Mouse (Mus musculus): ENCODE results near the gene Ilf3. TPM values are rescaled to one million over a fixed set of nuclear protein-coding genes. Genes with fewer than 3 reads are reported as not detected.

Gene Ilf3
- total RNA-seq, 2 experiments from 2014 or later, result 65.2 to 75.5 TPM

DNA sequence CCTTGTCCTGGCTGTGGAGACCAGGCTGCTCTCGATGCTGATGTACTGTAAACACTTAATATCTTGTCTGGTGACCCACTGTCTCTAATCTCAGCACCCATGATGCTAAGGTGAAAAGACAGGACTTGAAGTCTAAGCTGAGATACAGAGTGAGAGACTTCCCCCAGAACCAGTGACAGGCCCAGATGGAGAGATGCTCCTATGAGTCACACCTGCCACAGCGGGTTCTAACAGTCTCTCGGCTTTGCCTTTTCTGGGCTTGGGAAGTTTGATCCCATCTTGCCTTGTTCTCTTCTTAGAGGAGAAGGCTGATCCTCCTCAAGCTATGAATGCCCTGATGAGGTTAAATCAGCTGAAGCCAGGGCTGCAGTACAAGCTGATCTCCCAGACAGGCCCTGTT is 29.5 kb downstream of the Ilf3 start:
- DNase-seq (ENCODE audit: low spot score in 2 of 2), result no peak

DNA sequence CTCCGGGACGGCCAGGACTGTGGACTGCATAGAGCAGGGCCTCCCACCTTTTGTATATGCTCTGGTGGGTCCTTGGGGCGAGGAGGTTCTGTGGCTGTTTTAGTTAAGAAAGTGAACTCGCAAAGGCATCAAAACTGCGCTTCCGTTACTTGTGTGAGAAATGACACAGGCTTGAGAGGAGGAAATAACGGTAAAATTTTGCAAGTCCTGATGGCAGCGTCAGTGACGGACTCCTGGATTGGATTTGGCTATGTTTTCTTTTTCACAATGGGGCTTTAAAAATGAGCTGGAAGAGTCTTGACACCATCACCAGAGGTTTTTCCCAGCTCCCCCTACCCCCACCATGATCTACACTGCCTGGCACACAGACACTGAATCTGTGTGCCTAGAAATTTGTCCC is 33.4 kb downstream of the Ilf3 start:
- no peak for DNase-seq (ENCODE audit: low spot score in 2 of 2)

DNA sequence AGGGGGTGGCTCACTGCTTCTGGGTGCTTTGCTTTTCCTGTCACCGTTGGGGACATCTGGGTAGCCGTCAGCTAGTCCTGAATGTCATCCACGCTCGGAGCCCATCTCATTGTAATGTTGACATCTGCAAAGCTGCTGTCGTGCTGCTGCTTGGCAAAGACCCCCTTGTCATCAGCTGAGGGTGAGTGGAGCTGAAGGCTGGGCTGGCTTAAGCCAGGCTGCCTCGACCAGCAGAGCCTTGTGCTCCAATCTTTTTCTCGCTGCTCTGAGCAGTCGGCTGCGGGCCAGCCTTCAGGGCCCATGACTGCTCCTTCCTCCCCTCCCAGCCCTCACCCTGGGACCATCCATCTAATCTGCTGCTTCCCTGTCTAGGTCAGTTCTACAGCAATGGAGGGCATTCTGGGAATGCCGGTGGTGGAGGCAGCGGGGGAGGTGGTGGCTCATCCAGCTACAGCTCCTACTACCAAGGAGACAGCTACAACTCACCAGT is 35.1 kb downstream of the Ilf3 start:
- DNase-seq (ENCODE audit: low spot score in 2 of 2), result no peak

DNA sequence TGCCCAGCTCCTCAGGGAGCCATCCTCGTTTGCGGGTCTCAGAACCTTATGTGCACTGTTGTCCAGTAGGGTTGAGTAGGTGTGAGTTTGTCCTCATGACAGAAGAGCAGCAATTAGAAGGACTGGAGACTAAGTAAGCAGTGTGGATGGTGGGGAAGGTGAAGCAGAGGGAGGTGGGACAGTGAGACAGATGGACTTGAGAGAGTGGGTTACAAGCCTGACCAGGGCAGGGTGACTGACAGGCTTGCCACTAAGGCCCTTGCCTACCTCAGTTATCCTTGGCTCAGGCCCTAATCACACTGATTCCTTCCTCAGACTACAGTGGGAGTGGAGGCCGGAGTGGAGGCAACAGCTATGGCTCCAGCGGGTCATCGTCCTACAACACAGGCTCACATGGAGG is 36.1 kb downstream of the Ilf3 start:
- no peak for DNase-seq (ENCODE audit: low spot score in 2 of 2)

DNA sequence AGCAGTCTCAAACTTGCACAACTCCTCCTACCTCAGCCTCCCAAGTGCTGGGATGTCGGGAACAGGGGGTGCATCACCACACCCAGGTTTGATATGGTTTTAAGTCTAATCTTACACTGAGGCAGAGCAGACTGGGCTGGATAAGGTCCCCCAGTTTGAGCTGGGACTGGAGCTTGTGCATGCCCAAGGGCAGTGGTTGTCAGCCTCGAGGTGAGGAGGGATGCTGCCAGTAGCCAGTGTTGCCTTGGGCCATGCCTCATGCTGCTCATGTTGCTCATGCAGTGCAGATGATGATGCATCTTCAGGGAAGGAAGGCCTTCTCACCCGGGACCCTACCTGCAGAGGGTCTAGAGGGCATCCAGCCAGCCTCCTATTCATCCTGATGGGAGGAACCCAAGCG is 37.9 kb downstream of the Ilf3 start:
- no peak for DNase-seq (ENCODE audit: low spot score in 2 of 2)

DNA sequence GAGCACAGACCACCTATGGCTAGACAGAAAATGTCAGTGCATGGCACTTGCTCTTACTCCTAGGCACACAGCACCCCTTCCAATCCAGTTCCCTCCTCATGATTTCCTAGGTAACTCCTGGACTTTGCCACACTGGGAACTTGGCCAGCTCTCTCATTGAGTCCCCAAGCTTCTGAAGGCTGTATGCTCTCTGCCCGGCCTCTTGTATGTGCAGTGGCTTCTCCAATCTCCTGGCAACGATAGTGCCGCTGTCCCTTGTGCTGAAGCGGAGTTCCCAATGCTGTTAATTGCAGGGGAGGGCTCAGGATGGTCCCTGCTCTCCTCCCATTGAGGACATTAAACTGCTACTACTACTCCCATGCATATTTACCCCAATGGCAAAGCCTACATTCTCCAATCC is 40.3 kb downstream of the Ilf3 start:
- no peak for DNase-seq (ENCODE audit: low spot score in 2 of 2)

DNA sequence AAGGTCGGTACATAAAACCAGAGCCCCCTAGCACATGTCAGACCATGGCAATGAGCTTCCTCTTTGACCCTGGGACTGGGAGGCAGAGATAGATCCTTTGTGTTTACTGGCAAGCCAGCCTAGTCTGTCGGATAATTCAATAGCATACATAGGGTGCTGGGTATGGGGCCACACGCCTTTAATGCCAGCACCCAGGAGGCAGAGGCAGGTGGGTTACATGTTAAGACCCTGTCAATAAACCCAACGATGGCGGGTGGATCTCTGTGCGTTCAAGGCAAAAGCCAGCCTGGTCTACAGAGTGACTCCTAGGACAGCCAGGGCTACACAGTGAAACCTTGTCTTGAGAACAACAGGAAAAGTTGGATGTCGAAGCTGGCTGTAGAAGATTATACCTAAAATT is 41.0 kb downstream of the Ilf3 start:
- DNase-seq (ENCODE audit: low spot score in 2 of 2), result no peak

DNA sequence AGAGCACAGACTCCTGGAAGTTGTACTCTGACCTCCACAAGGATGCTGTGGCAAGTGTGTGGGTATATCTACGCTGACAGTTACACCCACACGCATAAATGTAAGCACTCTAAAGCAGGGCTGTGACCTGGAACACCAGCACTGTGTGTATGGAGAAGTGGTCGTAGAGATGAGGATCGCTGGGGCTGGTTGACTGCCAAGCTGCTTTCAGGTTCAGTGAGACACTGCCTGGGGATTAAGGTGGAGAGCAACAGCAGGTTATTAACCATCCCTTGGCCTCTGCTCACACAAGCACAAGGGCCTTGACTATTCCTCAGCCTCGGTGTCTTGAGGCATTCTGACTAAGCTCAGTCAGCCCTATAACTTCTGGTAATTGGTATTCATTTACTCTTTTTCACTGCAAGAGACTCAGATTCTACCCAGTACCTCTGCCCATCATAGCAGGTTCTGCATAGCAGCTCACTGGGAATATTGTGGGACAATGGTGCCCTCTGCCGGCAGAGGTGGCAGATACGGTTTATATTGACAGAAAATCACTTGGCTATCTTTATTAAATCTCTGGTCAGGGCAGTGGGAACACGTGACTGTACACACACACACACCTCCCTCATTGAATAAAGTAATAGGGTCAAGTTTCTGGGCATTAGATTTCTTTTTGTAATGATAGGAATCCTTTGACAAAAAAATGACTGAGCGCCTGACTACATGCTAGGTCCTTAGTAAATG is 42.1 kb downstream of the Ilf3 start:
- DNase-seq (ENCODE audit: low spot score in 2 of 2), result peak; percentile 65 to 78

DNA sequence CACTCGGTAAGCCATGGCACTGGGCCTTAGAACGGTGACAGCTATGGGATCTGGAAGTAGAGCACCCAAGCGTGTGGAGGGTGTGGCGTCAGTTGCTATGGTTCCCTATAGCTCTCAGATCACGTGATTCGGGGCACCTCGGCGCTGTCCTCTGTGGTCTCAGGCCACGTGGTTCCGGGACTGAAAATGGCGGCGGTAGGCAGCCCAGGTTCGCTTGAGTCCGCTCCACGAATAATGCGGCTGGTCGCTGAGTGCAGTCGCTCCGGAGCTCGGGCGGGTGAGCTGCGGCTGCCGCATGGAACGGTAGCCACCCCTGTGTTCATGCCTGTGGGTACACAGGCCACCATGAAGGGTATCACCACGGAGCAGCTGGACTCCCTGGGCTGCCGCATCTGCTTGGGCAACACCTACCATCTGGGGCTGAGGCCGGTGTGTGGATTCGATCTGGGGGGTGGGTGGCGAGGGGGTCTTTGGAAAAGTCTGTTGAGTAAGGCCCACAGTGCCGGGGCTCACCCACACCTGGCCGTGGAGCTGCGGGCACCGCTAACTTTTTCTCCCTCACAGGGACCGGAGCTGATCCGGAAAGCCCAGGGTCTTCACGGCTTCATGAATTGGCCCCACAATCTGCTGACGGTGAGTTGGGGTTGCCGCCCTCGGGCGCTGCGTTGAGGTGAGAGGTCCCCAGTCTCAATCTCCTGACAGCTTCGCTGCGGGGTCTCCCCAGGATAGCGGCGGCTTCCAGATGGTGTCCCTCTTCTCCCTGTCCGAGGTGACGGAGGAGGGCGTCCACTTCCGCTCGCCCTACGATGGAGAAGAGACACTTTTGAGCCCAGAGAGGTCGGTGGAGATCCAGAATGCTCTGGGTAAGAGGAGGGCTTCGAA is 44.2 kb downstream of the Ilf3 start, which contains the start of gene Qtrt1:
Gene Qtrt1, plus strand, starts transcription at position 169 of the 882 bp plus-strand sequence.
- peak; percentile 57 to 78 for DNase-seq (ENCODE audit: low spot score in 2 of 2)

DNA sequence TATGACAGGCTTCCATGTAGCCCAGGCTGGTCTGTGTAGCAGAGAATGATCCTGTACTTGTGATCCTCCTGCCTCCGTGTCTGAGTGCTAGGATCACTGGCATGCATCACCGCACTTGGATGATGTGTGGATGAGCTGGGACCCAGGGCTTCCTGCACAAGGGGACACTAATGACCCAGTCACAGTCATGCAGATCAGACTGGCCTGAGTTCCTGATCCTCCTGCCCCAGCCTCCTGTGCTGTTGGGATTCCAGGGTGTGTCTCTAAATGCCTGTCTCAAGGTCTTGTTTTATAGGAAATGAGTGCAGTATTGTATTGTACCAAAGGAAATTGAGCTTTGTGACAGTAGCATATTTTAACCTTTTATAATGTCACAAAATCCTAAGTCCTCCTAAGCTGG is 50.2 kb downstream of the Ilf3 start:
- no peak for DNase-seq (ENCODE audit: low spot score in 2 of 2)

DNA sequence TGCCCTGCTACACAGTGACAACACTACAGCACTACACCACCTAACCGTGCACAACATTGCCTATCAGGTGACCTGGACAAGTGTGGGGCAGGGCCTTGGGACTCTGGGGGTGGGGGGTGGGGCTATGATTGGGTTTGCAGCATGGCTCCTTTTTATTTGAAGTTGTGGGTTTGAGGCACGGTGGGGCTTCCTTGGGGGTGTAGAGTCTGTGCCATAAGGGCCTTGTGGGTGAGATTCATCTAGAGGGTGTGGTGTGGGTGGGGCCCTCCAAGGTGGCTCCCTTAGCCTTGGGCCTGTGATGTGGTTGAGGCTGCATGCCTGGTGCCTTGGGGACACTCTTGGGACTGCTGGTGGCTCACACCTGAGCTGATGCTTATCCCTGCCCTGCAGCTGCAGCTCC is 52.0 kb downstream of the Ilf3 start:
- DNase-seq (ENCODE audit: low spot score in 2 of 2), result no peak

DNA sequence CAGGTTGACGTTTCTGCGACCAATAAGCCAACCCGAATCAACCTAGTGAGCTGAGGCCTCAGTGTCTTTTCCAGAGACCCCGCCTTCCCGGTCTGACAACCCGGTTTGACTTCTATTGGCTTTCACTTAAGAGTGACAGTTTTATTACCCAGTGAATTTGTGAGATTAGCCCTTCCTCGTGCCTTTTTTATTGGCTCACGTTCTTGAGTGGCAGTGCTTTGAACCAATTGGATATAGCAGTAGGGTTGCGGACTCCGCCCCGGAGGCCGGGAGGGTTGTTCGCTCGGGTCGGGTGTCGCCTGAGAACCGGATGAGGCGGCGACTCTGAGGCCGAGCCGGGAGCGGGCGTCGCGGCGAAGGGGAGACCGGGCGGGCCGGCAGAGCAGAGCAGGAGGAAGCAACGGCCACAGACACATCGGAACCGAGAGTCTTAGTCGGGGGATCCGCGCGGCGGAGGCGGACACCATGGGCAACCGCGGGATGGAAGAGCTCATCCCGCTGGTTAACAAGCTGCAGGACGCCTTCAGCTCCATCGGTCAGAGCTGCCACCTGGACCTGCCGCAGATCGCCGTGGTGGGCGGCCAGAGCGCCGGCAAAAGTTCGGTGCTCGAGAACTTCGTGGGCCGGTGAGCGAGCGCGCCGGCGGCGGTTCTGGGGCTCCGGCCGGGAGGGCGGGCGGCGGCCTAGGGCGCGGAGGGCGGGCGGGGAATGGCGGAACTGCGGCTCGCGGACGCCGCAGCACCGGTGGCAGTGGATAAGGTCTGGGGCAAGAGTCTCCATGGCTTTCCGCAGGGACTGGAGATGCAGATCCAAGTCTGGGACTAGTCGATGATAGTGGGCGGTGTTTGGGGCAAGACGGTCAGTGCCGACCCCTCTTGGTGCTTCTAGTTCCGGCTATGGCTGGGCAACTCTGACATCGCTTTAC is 57.2 kb downstream of the Ilf3 start, which contains the start of gene Dnm2:
Gene Dnm2, plus strand, starts transcription at position 278 of the 925 bp plus-strand sequence.
- peak; percentile 93 to 94 for DNase-seq (ENCODE audit: low spot score in 2 of 2)

DNA sequence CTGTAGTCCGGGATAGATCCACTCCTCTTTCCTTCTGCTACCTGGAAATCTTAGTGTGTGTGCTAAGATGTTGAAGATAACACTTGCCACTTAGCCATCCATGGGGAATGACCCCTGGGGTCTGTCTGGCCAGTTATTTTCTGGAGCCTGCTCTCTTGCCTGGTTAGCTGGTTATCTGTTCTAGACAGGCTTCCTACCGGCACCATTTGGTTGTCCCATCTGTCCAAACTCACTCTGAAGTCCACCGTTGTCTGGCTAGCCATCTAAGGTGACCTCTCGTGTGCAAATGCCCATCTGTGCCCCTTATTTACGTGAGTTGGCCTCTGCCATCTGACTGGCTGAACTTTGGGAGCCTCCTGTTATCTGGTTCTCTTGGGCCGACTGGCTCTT is 57.9 kb downstream of the Ilf3 start:
- DNase-seq (ENCODE audit: low spot score in 2 of 2), result no peak

DNA sequence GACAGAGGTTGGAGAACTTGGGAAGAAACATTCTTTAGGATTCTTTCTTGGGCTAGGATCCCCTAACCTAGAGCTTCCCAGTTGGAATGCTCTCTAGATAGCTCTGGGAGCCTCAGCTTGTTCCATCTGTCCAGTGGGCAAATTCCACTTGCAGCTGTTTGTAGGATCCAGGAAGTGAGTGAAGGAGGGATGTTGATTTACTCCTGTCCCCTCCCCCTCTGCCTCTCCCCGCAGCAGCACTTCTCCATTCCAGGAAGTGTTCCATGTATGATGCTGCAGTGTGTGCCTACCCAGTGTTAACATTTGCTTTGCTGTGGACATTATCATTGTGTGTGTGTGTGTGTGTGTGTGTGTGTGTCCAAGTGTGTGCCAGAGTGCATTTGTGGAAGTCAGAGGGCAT is 58.3 kb downstream of the Ilf3 start:
- DNase-seq (ENCODE audit: low spot score in 2 of 2), result no peak

DNA sequence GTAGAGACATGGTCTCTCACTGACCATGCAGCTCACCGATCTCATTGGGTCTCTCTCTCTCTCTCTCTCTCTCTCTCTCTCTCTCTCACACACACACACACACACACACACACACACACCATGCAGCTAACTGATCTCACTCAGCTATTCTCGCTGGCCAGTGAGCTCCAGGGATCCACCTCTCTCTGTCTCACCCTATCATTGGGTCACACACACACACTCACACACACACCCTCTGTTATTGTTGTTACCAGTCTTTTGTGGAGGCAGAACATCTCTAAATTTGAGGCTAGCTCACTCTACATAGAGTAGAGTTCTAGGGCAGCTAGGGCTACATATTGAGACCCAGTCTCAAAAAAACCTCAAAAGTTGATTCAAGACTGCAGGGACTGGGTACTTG is 58.9 kb downstream of the Ilf3 start:
- no peak for DNase-seq (ENCODE audit: low spot score in 2 of 2)

DNA sequence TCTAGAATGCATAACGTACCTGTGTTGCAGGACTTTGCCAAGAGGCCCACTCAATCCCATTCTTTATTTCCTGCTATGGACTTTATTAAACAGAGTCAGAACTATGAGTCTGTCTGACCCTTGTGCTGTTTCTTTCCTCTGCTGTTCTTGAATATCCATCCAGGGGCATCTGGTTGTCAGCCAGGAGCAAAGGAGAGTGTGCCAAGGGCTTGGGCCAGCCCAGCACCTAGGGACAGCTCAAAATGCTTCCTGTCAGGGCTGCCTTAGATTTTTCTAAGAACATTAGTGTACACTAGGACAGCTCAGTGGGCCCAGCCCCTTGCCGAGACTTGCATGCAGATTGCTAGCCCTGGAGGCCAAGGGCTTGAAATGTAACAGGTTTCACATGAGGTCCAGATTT is 60.1 kb downstream of the Ilf3 start:
- no peak for DNase-seq (ENCODE audit: low spot score in 2 of 2)

DNA sequence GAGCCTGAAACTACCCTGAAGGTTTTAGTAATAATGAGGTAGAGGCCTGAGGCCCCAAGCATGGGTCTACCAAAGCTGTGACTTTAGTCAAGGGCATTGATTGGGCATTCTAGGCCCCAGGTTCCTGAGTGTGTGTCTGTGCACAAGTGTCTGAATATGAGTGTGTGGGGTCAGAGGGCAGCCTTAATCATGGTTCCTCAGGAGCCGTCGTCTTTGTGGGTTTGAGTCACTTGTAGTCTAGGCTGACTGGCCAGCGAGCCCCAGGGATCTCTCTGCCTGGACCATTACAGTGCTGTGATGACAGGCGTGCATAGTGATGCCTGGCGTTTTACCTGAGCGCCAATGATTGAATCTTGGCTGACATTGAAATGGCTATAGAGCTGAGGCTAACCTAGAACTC is 60.5 kb downstream of the Ilf3 start:
- no peak for DNase-seq (ENCODE audit: low spot score in 2 of 2)

DNA sequence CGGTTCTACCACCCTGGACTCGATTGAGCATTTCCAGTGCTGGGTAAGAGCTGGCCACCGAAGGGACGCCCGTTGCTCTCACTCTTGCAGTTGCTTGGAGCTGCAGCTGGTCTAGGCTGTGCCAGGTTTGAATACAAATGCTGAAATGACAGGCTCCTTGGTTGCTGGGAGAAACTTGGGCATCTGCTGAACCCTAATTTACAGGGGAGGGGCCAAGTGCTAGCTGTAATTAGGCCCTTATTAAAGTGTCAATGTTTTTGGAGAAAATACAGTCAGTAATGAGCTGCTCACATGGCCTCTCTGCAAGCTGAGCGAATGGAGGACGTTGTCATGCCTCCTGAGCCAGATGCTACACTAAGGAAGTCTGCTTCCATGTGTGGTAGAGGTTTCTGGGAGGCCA is 63.1 kb downstream of the Ilf3 start:
- DNase-seq (ENCODE audit: low spot score in 2 of 2), result no peak

DNA sequence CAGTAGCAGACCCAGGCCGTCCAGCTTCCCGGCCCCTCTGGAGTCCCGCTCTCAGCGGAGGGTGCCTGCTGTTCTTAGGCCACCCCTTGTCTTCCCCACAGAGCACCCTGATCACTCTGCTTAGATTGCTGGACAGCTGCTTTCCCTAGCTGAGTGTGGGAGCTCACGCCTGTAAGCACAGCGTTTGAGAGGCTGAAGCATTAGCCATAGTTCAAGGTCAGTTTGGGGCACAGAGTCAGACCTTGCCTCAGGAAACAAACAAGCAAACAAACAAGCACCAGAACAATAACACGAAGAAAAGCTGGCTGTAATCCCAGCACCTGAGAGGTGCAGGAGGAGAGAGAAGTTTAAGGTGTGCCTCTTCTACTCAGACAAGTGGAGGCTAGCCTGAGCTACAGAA is 64.4 kb downstream of the Ilf3 start:
- DNase-seq (ENCODE audit: low spot score in 2 of 2), result no peak

DNA sequence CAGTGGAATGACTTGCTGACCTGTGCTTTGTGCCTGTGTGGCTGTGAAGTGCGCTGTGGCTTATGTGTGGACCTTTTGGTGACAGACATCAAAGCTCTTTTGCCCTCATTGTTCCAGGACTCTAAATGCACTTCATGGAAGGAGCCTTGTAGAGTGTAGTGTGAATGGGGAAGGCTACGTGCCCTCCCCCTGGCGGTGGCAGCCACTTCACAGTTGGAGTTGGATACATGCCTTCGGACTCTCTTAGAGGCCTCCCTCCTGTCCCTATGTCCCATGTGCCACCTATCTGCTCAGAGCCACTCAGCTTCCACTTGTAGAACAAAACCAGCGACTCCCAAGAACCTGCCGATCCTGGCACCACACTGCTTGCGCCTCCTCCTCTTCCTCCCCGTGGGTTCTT is 66.1 kb downstream of the Ilf3 start:
- no peak for DNase-seq (ENCODE audit: low spot score in 2 of 2)

DNA sequence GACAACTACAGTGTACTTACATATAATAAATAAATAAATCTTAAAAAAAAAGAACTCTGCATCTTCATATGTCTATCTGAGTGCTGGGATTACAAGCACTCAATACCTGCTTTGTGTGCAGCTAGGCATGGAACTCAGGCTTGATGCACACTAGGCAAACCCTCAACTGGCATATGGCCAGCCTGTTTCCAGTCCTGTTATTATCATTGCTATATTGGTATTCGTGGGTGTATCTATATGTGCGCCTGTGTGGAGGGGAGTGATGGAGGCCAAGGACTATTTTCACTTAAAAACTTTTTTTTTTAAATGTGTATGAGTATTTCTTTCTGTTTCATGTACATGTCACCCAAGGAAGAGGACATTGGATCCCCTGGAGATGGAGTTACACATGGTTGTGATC is 66.7 kb downstream of the Ilf3 start:
- no peak for DNase-seq (ENCODE audit: low spot score in 2 of 2)
